Mouse (Mus musculus): ENCODE results near the gene Gdf3.
"Not testable (repeated sequence)": the region's sequence is repeated elsewhere in the genome, so short reads cannot be mapped to it uniquely, and the experiment has no call there.

The Gdf3 gene

GRCm38 (mm10) chr6:122609771-122610170 lies at the start of gene Gdf3:
Gdf3 (minus strand) TSS chr6:122610087.
- DNase-seq, result no peak

GRCm38 (mm10) chr6:122659567-122659966 lies 49.7 kb upstream of the Gdf3 start:
- DNase-seq, result no peak

DNA sequence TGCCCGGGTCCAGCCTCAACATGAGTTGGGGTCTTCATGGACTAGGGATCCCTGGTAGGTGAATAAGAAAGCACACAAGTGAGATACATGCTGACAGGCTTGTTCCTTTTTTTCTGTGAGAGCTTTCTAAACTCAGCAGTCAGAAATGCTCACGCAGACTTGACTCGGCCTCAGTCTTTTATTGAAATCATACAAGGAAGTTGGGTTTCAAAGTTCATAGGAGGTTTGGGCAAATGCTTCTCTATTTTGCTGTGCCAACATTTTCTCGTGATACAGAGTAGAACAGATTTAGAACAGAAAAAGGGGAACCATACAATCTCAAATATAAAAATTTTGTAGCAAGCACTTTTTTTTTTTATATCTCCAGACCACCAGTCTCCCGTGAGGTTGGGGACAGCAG lies 47.7 kb upstream of the Gdf3 start:
- no peak for DNase-seq

DNA sequence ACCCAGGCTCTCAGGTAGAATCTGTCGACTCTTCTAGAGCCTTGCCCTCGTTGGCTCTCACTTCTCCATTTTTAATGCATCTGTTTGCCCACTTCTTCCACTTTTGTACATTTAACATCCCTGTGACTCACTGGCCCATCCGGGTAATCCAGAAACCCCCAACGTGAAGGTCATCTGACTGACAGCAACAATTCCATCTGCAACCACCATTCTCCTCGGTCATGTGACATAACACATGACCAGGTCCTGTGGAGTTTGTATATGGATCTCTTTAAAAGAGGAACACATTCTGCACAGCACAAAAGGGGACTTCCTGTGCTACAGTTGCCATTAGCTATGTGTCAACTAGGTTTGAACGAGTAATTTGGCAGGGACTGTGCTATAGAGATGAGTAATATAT lies 44.4 kb upstream of the Gdf3 start:
- DNase-seq, result no peak

DNA sequence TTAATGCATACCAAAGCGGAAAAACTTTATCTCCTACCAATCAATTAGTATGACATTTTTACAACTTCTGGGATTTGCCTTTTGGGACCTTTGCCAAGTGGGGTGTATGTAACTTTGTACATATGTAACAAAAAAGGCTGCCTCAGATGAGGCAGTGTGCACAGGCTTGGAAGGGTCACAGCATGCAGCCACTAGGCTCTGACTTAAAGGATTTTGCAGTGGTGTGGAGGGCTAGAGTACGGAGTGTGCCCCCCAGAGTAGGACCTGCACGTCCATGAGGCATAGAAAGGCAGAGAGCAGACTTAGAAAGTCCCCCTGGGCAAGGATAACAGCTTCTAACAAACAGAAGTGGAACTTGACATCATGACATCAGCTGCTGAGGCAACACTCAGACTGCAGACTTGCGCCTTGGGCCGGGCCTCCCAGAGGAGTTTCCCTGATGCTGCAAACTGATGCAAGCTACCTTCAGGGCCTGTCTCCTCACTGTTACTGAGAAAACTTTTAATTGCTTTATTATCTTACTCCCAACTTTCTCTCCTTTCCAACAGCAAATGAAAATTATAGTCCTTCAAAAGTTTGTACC lies 40.6 kb upstream of the Gdf3 start:
- DNase-seq, result no peak

DNA sequence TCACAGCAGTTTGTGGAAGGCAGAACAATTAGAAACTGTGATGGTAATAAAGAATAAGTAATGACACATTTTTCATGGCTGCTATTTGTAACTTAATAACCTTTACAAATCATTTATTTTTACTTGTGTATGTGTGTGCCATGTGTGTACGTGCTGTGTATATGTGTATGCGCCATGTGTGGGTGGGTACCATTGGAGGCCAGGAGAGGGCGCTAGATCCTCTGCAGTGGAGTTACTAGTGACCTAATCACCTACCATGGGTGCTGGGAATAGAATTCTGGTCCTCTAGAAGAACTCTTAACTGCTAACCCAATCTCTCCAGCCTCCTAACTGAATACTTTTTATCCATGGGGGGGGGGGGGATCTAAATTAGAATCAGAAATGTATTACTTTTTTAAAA lies 40.0 kb upstream of the Gdf3 start:
- DNase-seq, result no peak

DNA sequence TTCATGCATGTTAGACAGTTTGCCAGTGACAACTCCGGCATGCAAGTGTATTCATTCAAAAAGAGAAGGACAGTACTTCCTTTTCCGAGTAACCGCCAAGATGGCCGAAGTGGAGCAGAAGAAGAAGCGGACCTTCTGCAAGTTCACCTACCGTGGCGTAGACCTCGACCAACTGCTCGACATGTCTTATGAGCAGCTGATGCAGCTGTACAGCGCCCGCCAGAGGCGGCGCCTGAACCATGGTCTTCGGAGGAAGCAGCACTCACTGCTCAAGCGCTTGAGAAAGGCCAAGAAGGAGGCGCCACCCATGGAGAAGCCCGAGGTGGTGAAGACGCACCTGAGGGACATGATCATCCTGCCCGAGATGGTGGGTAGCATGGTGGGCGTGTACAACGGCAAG lies 34.3 kb upstream of the Gdf3 start:
- DNase-seq, result not testable (repeated sequence)

DNA sequence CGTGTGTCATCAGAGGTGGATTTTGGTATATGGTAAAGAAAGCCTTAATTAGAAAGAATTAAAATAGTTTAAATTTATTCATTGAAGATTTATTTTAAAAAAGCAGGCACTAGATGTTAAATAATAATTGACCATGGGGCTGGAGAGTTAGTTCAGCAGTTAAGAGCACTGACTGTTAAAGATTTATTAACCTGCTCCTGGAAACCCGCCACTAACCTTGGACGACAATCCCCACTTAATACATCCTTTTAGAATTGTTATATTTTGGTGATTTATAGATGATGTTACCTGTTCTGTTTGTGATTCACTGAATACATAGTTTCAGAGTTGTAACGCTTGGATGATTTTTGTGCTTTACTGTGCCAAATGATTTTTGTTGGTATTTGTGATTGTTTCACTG lies 27.7 kb upstream of the Gdf3 start:
- DNase-seq, result not testable (repeated sequence)

DNA sequence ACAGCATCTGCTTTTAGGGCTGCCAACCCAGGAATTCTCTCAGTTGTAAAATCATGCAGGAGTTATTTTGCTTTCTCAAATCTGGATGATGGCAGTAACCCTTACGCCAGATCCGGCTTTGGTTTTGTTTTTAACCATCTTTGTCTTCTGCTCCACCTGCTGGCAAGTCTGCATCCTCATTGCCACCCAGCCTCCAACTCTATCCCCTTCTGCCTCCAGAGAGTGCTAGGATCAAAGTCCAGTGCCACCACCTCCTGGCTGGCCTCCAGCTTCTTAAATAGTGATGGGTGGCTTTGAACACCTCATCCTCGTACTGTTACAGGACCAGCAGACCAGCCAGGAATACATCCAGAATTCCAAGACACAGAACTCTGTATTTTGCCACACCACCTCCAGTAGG lies 26.8 kb upstream of the Gdf3 start:
- no peak for DNase-seq

- DNase-seq, result no peak
These were observed 25.4 kb upstream of the Gdf3 start for GRCm38 (mm10) chr6:122635315-122635714.

GRCm38 (mm10) chr6:122633411-122633810 lies 23.5 kb upstream of the Gdf3 start:
- DNase-seq, result peak; percentile 10

DNA sequence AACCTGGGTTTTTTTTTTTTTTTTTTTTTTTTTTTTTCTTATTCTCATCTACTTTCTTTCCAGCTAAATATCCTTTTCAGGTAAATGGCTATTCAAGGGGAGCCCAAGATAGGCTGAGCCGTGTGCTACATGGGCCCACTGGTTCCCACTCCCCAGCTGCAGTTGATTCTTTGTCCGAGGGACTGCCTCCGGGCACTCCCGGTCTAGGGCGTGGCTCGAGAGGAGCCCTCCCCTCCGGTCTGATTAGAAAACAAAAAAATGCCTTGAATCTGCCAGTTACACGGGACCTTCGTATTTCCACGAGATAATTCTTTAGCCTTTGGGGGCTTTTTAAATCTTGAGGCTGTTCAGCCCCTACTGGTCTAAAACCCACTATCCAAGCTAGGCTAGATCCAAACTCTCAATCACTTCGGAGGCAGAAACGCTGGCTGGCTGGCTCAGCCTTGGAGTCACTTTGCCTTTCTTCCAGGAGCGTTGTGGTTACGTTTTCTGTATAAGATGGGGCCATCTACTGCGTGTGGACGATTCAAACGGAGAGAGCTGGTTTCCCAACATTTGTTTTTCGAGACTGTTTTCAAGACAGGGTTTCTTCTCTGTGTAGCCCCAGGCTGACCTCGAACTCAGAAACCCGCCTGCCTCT lies 17.7 kb upstream of the Gdf3 start:
- DNase-seq, result no peak

DNA sequence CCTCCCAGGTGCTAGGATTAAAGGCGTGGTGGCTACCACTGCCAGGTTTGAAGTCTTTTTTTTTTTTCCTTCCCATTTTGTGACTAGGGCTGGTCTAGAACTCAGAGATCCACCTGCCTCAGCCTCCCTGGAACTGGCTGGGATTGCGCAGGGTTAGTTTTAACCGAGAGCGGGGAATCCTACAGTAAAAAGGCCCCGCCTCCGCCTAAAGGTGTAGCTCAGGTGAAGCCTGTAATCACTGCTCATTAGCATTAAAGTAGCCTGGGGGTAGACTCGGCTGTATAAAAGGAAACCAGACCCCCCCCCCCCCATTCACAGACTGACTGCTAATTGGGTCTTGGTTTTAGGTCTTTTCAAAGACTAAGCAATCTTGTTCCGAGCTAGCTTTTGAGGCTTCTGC lies 16.2 kb upstream of the Gdf3 start, which contains the start of gene Dppa3:
Gene Dppa3, plus strand, starts transcription at position 301 of the 400 bp plus-strand sequence.
- no peak for DNase-seq

DNA sequence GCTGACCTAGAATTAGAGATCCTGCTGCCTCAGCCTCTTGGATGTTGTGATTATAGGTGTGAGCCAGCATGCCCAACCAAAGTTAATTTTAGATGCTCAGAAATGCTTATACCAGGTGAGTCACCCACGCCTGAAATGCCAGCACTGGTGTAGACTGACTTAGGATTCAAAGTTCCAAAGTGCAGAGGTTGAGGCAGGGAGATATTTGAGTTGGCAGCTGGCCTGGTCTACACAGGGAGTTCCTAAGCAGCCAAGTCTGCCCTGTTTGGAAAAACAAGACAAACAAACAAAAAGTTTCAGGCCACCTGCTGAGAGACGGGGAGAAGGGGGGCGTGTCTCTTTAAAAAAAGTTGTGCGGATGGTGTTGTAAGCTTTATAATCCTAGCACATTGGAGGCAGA lies 15.3 kb upstream of the Gdf3 start:
- no peak for DNase-seq

GRCm38 (mm10) chr6:122624480-122624879 lies 14.6 kb upstream of the Gdf3 start:
- DNase-seq, result no peak

GRCm38 (mm10) chr6:122621066-122621465 lies 11.2 kb upstream of the Gdf3 start:
- no peak for DNase-seq

DNA sequence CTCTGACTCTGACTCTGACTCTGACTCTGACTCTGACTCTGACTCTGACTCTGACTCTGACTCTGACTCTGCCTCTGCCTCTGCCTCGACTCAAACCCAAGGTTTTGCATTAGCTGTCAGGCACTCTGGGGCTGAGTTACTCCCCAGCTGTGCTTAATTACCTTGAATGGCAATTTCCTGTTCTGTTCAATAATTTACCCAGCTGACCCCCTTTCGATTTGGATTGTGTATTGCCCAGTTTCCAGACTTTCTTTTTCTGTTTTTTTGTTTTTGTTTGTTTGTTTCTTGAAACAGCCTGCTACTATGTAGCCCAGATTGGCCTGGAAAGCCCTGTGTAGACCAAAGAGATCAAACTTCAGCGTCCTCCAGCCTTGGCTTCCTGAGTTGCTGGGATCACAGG lies 6.1 kb upstream of the Gdf3 start:
- no peak for DNase-seq

- peak; percentile 43 for DNase-seq
These were observed 4.2 kb upstream of the Gdf3 start for GRCm38 (mm10) chr6:122614047-122614446.

DNA sequence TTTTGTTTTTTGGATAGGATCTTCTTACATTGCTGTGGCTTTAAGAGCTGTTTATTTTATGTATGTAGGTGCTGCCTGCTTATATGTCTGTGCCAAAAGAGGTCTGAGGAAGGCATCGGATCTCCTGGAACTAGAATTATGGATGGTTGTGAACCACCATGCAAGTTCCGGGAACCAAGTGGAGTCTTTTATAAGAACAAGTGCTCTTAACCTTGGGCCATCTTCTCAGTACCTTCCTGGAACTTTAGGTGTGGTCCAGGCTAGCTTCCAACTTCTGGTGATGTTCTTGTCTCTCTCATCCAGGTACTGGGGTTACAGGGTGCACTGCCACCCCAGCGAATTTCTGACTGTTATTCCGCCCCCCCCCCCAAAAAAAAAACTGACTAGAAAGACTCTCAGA lies 2.5 kb upstream of the Gdf3 start:
- no peak for DNase-seq

DNA sequence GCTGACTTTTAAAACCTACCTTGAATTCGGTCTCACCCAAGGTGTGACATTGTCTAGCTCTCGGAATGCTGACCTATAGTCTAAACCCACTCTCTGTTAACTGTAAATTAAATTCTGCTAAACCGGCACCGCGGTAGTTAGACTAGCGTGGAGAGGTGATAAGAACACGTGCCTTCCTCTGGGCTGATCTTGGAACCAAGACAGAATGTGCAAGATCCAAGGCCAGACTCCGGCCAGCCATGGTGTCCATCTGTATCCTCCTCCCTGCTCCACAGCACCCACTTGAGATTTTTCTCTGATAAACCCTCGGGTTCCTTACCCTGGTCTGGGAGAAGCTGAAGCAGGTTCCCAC lies 534 bp downstream of the Gdf3 start:
- DNase-seq, result no peak

GRCm38 (mm10) chr6:122608434-122609376 lies 1.2 kb downstream of the Gdf3 start:
- no peak for DNase-seq

GRCm38 (mm10) chr6:122607700-122608099 lies 2.2 kb downstream of the Gdf3 start:
- DNase-seq, result no peak

DNA sequence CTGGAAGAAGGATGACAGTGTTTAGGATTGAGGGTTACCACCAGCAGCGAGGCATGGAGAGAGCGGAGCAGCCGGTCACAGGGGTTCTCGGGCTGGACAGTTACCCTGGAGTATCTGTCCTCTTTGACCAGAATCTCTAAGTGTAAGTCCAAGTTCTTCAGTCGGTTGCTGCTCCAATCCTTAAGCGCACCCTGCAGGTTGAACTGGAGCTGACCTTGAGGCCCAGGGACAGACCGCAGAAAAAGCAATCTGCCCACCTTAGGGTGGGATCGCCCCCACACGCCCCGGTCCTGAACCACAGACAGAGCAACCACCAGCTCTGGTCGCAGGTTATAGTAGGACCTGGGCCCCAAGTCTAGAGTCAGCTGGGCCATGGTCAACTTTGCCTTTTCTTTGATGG lies 3.2 kb downstream of the Gdf3 start:
- no peak for DNase-seq

DNA sequence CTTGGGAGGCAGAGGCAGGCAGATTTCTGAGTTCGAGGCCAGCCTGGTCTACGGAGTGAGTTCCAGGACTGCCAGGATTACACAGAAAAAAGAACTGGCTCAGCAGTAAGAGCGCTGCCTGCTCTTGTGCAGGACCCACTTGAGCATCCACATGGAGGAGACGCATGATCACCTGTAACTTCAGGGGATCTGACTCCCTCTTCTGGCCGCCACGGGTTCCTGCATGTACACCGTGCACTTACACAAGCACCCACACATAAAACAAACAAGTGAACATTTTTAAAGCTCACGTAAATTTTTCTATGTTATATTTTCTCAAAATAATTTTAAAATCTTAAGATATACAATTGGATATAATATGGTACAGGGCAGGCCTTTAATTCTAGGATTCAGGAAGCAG lies 4.4 kb downstream of the Gdf3 start:
- DNase-seq, result peak; percentile 27

All from thymus, postnatal 25 days (tissue).